Mouse (Mus musculus) T-helper 1 cell (primary cell): ENCODE data around the gene Sfxn3.

Experiments used
- in situ Hi-C: fragments of 300-600 bp; cut with MboI, MseI; formaldehyde crosslinking; loops from one replicate; pipeline ENCODE4 v1.15.1; 2025; ENCODE audit warnings: high pct_unique_total_duplicates

The Sfxn3 gene

GRCm38 (mm10) chr19:45046523-45047321, 581 bp upstream of the Sfxn3 start:
- in situ Hi-C loops: loop anchor here (5.0 kb wide), 1 partner anchor 39 kb away; the partner anchor contains the start of genes Mrpl43 and Twnk

DNA sequence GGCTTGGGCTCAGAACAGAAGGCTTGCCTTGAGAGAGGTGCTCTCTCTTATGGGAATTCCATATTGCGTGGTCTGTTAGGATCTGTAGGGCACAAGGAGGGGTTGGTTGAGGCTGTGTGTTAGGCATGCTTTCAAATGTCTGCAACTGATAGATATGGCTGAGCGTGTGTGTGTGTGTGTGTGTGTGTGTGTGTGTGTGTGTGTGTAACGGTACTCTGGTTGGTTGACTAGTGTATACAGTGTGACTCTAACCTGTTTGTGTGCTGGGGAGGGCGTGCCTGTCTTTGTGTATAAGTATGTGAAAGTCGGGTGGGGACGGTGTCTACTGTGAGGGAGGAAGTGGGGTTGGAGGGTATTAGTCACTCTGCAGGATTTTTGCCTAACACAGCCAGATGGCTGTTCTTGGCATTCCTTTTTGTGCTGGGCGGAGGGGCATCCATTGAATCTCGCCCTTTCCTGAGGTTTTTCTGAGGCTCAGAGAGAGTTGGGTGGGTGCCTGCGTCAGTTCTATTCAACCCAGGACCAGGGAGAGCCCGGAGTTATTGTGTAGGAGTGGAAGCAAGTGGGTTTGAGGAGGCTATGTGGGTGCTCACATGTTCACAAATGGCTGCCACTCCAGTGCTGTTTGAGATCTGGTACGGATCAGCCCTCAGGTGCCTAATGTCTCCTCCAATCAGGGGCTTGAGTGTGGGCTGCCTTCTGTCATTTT, 786 bp downstream of the Sfxn3 start:
- in situ Hi-C loops: loop anchor here (5.0 kb wide), 1 partner anchor 41 kb away; the partner anchor contains the start of genes Mrpl43 and Twnk

DNA sequence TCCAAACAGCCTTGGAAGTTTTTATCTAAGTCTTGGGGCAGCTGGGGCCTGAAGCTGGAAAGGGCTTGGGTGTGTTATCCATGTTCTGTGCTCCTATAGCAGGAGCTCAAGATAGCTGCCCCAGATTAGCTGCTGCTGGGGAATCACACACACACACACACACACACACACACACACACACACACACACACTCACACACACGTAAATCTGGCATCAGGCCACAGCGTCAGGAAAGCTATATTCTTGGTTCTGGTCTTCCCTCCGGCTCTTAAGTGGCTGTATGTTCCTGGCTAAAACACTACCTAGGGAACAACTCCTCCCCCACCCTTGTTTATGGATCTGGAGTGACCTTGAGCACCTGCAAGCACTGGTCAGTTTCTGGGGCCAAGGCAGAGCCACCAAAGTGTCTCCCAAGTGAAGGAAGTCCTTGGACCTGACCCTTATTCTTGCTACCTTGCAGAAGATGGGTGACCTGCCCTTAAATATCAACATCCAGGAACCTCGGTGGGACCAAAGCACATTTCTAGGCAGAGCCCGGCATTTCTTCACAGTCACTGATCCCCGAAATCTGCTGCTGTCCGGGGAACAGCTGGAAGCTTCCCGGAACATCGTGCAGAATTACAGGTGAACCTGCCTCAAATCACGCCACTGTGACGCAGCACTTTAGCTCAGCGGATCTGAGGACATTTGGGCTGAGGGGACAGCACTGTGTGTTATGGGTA, 1.5 kb downstream of the Sfxn3 start:
- in situ Hi-C loops: loop anchor here (5.0 kb wide), 1 partner anchor 42 kb away; the partner anchor contains the start of genes Mrpl43 and Twnk

DNA sequence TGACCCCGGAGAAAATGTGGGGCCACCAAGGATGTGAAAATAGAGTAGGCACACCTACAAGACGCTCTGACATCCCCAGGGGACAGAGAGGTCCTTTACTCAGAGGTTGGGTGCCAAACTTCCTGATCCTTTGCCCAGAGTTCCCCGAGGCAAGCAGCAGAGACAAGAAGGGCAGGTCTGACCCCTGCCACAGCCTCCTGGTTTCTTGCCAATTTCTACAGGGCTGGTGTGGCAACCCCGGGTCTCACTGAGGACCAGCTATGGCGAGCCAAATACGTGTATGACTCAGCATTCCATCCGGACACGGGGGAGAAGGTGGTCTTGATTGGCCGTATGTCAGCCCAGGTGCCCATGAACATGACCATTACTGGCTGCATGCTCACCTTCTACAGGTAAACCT, 2.2 kb downstream of the Sfxn3 start:
- in situ Hi-C loops: loop anchor here (5.0 kb wide), 1 partner anchor 42 kb away; the partner anchor contains the start of genes Mrpl43 and Twnk

DNA sequence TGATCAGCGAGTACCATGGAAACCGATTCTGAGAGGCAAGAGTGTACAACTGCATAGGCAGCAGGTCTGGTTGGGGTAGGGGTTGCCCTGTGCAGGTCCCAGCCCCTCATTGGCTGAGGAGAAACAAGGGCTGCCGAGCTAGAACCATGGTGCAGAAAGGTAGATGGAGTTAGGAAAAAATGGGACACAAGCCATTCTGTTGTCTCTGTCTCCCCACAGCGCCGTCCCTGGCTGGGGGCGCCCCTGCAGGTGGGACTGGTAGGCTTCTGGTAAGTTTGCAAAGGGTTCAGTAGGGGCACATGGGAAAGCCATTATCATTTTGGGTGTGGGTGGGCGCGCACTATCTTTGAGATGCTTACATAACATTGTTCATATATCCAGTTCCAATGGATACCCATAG, 6.1 kb downstream of the Sfxn3 start:
- in situ Hi-C loops: no loop called here

DNA sequence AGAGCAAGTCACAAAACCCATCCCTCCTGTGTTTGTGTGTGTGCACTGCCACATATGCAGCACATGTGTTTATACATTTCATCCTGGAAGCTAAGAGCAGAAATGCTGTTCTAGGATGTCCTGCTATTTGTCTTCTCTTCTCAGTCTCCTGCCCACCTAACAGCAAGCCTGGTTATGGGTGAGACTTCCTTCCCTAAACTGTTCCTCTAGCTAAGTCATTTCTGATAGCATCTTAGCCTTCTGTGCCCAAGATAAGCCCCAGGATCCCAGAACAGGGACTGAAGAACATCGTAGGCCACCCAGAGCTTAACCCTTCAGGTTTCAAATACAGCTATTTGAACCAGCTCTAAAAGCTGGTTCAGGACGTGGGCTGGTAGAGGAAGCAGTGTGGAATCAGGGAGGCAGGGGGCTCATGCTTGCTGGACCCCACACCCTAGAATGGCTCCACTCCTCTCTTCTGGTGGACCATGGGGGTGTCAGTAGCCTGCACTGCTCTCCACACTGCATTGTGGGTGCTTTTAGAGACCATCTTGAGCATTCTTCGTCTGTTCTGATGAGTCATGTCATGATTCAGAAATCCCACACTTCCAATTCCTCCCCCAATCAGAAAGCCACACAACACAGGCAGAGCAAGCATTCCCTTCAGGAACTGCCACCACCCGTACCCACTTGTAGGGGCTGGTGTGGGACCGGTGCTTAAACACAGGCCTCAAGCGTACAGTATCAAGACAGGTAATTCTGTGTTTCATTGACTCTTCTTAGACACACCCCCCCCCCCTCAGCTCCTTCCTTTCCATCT, 7.8 kb downstream of the Sfxn3 start:
- in situ Hi-C loops: no loop called here

DNA sequence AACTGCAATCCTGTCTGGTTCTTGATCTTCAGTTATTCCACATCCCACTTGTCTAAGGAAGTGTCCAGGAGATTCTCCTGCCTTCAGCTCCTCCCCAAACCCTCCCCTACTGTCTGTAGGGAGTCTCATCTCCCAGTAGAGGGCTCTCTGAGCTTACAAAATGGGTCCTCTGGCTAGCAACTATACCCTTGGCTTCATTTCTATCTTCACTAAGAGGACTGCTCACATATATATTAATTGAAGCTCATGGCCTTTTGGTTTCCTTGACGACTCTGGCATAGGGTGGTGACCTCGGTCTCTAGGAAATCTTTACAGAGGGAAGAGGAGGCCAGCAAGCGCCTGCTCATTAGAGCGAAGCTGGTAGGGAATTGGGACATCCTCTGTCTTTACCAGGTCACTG, 9.1 kb downstream of the Sfxn3 start:
- in situ Hi-C loops: no loop called here

DNA sequence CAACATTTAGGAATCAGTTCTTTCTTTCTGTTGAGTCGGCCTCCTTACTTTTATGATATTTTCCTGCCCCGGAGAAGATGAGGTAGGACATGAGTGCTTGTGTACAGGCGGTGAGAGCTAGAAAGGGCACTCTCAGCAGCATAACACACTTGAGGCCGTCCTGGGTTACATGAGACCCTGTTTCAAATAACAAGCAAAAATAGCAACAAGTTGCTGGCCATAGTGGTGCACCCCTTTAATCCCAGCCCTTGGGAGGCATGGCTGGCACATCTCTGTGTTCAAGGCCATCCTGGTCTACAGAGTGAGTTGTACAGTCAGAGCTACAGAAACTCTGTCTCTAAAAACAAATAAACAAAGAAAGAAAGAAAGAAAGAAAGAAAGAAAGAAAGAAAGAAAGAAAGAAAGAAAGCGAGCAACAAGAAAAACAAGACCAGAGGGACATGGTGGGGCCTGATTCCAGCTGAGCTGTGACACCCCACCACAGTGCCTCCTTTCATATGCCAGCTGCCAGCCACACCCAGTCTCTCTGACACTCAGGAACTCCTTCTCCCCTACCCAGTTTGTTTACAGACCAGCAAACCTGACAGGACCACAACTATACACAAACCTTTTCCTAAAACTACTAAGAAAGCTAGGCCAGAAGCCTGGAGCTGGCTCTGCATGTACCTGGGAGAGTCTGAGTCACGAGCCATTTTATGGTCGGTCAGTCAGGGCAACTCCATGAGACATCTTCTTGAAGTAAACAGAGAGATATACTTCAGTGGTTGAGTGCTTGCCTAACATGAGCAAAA, 9.8 kb downstream of the Sfxn3 start:
- in situ Hi-C loops: no loop called here

DNA sequence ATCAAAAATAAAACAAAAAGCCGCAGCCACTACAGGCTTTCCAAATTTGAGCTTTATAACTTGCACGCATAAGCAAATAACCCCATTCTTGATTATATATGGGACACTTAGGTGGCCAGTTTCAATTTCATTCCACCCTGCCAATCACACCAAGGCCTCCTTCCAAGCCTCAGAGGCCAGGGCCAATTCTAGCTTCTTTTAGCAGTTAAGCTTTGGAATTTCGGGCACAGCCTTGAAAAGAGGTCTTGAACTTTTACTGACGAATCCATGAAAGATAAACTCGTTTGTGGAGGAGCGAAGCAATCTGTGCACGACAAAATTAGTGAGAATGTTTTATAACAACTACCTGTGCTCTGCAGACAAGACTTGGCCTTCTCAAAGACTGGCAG, 10.4 kb downstream of the Sfxn3 start:
- in situ Hi-C loops: no loop called here

DNA sequence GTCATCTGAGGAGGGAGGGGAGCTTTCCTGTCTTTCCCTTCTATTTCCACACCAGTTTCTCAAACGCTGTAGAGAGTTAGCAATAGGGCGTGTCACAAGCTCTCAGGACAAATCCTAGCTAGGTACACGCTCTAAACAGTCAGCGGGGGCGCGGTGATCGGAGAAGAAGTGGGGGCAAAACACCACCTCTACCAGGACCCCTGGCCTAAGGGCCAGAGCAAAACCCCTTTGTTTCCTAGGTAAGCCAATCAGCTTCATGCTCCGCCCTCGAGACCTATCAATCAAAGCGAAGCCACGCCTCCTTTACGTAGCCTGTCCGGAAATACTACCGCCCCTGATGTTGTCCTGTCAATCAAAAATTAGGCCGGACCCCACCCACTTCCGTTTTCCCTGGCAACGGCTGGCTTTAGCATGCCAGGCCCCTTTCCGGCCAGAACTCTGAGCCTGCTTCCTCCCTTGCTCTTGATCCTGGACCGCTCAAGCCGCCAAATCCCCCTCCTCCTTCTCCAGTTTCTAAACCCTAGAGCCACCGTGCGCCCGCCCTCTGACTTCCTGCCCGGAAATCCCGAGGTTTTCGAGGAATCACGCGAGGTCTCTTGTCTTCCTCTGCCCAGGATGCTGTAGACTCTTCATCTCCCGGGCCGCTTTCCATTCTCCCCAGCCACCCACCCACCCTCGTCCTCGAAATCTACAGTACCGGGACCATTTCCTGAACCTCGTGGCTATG, 11.0 kb downstream of the Sfxn3 start:
- in situ Hi-C loops: no loop called here

- in situ Hi-C loops: no loop called here
These were observed 11.5 kb downstream of the Sfxn3 start for GRCm38 (mm10) chr19:45058841-45059240.

DNA sequence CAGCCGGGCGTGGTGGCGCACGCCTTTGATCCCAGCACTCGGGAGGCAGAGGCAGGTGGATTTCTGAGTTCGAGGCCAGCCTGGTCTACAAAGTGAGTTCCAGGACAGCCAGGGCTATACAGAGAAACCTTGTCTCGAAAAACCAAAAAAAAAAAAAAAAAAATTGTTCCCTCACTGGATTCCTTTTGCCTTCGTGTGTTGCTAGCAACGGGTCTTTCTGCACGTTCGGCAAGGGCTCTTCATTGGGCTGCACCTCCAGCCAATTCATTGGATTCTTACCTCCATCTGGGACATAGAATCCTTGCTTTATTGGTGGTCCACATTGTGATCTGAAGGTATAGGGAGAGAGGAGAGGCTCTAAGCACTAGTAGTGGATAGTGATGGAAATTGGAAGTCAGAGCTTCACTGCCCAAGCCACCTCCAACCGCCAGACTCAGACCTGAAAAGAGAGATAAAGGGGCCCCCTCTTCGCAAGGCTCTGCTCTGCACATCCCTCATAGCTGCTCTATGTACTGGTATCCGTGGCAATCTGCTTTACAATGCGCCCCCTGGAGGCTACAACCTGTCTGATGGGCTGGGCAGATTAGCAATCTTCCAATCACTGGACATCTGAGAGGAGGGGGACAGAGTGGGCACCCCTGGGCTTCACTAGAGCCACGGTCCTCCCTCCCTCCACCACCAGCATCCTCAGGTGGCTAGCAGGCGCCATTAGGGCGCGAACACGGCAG, 16.4 kb downstream of the Sfxn3 start:
- in situ Hi-C loops: no loop called here

DNA sequence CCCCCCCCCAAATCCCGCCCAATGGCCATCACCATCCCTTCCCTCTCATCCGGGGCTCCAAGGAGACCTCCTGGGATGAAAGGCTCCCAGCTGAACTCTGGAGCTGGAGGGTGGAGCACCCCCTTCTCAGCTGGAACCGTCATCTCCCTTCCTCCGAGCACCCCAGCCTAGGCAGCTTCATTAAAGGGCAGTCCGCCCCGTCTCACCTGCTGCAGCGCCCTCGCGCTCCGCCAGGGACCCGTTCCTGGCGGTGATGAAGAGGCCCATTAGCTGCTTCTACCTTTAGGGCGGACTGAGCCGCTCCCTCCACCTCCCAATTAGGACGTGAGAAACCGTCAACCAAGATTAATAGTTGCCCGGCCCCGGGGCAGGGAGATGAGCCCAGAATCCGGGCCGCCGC, 17.9 kb downstream of the Sfxn3 start:
- in situ Hi-C loops: no loop called here

- in situ Hi-C loops: no loop called here
These were observed 19.9 kb downstream of the Sfxn3 start for GRCm38 (mm10) chr19:45067170-45067569.

DNA sequence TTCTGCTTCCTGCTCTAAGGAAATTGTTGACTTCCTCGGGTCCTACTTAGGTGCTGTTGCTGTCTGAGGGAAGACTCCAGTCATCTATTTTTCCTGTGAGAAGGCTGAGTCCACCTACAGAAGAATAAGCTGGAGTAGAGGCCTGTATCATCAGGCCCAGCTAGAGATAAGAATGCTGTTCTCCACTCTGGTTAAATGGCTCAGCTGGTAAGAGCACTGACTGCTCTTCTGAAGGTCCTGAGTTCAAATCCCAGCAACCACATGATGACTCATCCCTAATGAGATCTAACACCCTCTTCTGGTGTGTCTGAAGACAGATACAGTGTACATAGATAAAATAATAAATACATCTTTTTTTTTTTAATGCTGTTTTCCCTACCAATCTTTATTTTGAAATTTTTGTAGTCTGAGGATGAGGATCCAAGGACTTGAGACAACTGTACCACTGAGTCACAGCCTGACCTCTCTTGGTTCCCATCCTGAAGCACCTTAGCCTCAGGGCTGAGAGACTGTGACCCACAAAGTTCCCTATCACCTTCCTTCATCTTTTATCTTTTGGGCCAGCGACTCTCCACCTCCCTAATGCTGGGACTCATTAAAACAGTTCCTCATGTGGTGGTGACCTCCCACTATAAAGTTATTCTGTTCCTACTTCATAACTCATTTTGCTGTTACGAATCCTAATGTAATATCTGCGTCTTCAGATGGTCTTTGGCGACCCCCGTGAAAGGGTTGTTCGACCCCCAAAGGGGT, 20.6 kb downstream of the Sfxn3 start:
- in situ Hi-C loops: no loop called here

- in situ Hi-C loops: loop anchor here (10.0 kb wide), 1 partner anchor 1389 kb away; the partner anchor contains the start of gene Entpd7
These were observed 26.7 kb downstream of the Sfxn3 start for GRCm38 (mm10) chr19:45073871-45074542.

DNA sequence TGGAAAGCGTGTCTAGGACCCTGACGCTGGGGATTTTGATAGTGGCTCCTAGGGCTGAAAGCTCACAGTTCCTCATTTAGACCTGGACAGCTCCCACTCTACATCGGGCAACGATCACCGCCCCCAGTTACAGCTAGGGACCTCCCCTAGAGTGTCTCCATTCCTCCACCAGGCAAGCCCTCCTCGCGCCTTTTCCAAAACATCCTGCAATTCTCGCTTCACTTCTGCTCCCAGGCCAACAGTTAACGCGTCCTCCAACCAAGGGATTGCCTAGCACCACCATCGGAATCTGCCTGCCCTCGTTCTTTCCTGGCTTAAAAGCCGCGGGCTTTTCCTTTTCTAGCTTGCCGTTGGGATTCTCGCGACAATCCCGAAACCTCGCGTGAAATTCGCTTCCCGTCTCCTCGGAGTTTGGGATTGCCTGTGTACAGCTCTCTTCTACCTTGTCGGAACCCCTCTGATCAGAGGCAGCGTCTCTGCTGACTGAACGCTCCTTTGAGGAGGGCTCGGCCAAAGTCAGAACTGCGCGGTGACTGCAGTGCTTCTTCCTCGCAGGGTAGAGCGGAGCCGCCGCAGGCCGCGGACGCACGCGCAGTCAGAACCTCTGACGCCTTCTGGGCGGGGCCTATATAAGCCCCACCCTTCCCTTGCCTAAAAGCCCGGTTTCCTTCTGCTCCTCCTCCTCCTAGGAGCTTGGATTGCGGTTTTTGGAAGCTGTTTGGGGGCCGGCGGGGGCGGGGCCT, 27.4 kb downstream of the Sfxn3 start, which contains the start of gene Kazald1:
Kazald1 (plus strand) TSS at position 662 of the 743 bp plus-strand sequence.
- in situ Hi-C loops: loop anchor here (10.0 kb wide), 1 partner anchor 1390 kb away; the partner anchor contains the start of gene Entpd7
